Mouse (Mus musculus) thymus, postnatal 25 days (tissue): ENCODE results near the gene Ctps2.
A peak's percentile ranks its signal among the peaks of the same experiment; 100 is the strongest.

Experiments used
- DNase-seq: peaks from one replicate; pipeline ENCODE4 v3.0.0; 2022

The Ctps2 gene

DNA sequence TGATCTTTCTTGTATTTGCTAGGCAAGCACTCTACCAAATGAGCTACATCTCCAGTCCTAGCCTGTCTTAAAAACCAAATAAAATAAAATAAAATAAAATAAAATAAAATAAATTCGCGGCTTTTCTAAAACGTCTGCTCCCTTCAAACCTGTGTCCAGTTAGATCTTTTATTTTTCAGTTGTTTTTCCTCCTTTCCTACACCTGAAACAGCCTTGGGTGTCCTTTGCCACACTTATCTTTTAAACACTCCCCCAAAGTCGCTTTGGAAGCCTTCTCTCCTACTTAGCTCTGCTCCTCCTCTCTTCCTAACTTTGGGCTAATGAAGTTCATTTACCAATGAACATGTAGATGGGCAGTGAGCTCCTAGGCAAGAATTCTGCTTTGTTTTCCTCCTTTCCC lies at the start of gene Ctps2:
Gene Ctps2, plus strand, starts transcription at position 301 of the 400 bp plus-strand sequence.
- DNase-seq: no peak

DNA sequence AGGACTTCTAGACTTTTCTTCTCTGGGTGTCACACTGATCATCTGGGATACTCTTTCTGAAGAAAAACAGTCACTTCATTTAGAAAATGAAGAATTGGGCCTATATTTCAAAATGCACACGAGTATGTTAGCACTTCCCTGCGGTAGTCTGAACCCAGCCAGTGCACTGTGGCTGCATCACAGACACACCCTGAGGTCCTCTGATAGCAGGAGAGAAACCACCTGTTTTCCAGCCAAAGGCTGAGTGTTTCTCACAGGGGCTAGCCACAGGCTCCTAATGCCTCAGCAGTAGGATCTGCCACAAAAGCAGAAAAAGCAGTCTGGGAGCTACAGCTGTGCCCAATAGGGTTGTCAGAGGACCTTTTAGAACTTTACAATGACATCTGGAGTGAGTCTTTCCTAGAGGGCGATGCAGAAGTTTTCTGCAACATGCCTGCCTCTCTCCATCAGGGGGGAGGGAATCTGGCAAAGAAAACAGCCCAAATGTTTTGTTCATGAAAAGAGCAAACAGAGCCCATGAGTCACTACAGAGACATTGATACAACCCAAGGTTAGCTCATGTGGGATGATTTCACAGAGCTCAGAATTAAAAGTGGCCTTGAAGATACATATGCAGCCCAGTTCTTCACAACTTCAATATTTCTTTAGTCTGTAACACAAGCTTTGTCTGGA lies 32.6 kb upstream of the Ctps2 start:
- peak; percentile 5 for DNase-seq

DNA sequence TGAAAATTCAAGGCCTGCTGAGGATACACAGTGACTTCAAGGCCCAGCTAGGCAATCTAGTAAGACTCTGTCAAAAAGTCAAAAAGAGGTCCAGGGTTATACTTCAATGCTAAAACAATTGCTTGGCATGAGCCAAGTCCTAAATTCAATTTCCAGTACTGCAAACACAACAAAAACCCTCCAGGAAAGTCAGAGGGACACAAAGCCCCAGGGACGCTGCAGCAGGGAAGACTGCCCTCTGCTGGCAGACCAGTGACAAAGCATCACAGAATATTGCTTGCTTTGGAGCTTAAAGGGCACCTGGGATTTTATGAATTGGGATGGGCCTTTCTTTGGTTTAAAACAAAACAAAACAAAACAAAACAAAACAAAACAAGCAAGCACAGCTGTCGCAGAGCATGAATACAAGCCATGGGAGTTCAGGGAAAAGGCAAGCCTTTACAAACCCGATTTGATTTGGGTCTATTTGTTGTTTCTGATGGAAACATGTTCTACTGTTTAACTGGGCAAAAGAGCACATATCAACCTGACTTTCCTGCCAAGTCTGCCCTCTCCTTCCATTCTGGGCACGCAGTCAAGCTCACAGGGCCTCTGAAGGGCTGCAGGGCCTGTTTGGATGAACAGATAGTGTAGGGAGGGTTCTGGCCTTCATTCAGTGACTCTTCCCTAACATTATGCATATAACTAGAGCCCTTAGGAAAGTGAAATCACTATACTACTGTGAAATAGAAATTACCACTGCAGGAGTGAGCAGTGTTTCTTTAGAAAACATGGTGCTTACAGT lies 29.1 kb upstream of the Ctps2 start:
- peak; percentile 24 for DNase-seq

DNA sequence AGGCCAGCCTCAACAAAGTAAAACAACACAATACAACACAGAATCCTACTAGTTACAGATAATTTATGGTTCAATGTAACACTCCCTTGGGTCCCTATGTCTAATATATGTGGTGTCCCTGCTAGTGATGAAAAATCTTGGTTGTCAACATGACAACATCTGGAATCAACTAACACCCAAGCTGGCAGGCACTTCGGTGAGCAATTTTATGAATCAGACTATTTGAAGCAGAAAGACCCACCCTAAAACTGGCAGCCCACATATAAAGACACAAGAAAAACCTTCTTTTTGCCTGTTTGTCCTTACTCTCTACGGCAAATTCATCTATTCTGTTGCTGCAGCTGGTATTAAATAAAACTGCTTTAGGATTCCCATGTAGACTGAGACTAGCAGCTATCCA lies 27.3 kb upstream of the Ctps2 start:
- DNase-seq: no peak

DNA sequence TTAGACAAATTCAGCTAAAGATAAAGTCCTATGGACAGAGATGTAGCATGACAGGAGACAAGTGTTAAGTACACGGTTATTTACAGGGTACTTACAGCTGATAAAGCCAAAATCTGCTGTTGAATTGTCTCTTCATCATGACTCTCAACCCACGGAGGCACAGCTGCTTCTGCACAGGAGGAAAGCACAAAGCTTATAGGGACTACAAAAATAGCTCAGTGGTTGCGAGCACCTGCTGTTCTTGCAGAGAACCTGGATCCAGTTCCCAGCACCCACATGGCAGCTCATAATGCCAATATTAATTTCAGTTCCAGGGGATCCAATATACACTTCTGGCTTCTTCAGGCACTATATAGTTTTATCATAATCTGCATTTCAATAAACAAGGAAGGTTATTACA lies 22.8 kb upstream of the Ctps2 start:
- no peak for DNase-seq

DNA sequence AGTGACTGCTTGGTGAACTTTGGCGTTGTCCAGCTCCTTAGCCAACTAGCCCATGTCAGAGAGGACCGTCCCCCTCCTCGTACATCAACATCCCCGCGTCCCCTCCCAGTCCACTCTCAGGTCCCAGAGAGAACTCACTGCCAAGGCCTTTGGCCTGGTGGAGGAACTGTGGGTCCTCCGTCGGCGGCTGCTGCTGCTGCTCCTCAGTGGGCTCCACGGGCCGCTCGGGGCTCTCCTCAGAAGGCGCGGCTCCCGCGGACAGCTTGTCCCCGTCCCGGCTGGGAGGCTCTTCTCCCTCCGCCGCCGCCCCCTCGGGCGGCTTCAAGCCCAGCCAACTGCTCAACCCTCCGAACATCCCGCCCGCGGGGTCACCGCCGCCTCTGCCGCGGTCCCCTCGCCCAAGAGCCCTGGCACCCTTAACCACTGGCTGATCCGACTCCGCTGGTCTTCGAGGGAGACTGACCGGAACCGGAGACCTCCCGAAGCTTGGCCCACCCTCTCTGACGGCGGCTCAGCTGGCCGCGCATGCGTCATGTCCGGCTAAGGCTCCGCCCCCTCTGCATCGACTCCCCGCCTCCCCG lies 13.0 kb upstream of the Ctps2 start, which contains the start of gene Syap1:
Gene Syap1, minus strand, starts transcription at position 517 of the 581 bp plus-strand sequence.
- DNase-seq: peak; percentile 83

DNA sequence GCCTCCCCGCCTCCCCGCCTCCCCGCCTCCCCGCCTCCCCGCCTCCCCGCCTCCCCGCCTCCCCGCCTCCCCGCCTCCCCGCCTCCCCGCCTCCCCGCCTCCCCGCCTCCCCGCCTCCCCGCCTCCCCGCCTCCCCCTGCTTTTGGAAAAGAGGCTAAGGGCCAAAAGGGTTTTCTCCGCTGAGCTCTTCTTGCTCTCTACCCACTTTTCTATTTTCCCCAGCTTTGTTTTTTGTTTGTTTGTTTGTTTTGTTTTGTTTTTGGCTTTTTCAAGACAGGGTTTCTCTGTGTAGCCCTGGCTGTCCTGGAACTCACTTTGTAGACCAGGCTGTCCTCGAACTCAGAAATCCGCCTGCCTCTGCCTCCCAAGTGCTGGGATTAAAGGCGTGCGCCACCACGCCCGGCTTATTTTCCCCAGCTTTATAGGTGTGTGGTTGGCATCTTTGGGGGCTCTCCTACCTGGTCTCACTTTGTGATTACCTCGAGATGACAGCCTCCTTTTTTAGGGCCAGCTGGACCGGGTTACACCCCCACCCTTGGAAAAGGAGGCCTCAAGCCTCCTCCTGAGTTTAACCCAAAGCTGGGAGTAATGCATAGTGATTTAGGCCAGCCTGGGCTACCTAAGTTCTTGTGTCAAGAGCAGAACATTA lies 12.3 kb upstream of the Ctps2 start:
- DNase-seq: peak; percentile 5

DNA sequence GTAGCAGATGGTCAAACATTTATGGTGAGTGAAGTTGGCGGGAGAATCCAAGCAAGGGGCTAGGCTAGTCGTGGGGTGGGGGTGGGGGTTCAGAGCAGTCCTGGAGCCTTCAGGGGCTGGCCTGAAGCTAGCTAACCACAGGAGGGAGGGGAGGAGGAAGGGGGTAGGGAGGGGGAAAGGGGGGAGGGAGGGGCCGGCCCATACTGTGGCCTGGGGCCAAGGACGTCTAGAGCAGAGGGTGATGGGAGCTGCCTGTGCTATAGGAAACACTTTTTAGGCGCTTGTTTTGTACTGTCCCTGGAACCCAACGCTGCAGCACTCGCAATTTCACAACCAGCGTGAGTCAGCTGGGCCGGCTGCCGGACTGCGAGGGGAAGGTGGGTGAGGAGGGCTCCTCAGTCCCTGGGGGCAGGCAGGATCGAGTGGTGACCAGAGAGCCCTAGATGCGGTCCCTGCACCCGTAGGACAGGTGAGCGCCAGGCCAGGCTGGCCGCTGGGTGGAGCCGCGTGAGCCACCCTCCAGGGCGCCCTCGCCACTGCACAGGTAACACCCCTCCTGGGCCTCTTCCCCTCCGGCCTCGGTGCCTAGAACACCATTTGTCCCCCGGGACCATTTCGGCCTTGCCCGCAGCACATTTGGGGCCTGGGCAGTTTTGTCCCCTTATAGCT lies 467 bp downstream of the Ctps2 start:
- DNase-seq: no peak

DNA sequence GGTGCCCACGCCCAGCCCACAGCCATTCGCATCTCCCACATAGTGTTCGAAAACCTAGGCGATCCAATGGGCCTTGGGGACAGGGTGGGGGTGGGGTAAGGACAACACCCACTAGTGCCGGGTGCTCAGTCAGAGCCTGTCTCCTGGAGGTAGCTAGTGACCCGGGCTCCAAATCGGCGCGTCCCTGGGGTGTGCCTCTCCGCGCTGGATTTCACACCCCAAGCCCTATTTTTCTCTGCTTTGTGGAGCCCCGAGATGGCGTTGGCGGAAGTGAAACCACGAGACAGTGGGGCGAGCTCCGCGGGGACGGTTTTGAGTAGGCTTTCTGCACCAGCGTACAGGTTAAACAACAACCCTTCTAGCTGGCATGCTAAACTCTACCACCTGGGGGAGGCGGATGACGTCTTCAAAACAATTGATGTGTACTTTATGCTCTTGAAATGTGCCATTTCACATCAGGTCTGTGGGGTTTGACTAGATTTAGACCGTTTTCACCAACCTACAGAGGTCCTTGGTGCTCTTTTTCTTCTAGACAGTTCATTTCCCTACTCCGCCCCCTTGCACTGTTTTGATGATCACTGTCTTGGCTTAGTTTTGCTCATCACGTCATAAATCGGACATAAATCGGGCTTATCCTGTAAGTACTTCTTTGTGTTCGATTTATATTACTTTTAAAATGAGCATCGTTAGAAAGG lies 1.1 kb downstream of the Ctps2 start:
- DNase-seq: peak; percentile 78

DNA sequence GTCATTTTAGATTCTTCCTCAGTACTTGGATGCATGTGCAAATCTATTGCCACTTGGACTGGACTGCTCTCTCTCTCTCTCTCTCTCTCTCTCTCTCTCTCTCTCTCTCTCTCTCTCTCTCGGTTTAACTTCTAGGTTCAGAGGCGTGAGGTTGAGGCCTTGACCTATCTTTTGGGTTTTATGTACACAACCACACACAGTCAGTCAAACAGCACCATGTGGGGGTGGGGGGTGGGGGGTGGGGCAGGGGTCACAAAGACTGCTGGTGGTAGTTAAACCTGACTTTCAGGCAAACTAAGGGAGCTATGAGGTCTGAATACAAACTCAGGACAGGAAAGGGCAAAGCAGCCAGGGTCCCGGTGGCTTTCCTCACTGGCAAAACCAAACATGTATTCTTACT lies 6.5 kb downstream of the Ctps2 start:
- DNase-seq: no peak

DNA sequence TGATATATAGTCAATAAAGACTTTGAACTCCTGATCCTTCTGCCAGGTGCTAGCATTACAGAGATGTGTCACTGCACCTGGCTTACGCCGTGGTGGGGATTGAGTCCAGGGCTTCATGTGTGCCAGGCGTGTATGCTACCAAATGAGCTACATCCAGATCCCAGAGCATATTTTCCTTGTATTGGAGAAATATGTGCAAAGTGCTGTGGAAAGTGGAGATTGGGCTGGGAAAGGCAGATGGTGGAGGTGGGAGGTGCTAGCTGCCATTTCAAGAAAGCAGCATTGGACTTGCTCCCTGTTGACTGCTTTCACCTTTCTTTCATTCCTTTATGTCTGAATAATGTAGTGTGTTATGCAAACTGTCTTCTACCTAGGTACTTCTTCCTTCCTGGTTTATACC lies 12.6 kb downstream of the Ctps2 start:
- no peak for DNase-seq

DNA sequence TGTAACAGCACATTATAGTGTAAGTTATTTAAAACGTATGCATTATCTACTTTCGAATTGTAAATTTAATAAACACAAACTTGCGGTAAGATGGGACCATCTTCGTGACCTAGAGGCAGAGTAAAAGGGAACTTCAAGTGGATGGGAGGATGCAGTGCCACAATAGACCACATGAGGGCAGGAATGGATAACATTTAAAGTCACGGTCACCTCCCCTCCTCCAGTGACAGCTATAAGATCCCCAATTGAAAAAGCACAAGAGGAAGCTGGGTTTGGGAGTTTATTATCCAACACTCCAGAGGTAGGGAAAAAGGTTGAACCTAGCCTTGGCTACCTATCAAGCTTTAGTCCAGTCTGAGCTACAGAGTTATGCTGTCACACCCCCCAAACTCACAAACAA lies 14.7 kb downstream of the Ctps2 start:
- DNase-seq: peak; percentile 56

DNA sequence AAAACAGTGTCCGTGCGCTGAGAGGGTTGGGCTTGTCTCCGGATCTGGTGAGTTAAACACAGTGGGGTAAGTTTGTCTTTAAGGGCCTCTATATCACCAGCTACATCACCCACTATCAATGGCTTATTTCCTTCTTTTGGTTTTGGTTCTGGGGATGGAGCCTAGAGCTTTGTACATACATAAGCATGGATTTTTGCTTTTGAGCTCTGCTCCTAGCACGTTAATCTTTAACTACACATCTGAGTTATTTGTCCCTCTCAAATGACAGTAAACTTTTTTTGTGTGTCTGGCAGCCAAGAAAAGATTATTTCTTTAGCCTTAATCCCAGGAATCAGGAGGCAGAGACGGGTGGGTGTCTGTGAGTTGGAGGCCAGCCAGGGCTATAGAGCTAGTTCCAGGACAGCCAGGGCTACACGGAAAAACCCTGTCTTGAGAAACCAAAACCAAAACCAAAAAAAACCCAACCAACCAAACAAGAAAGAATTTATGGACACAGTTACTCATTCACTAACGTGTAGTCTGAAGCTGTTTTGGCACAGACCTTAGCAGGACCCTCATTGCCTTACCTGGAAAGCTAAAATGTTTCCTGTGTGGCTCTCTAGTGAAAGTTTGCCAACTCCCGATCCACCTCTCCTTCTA lies 20.6 kb downstream of the Ctps2 start:
- no peak for DNase-seq

DNA sequence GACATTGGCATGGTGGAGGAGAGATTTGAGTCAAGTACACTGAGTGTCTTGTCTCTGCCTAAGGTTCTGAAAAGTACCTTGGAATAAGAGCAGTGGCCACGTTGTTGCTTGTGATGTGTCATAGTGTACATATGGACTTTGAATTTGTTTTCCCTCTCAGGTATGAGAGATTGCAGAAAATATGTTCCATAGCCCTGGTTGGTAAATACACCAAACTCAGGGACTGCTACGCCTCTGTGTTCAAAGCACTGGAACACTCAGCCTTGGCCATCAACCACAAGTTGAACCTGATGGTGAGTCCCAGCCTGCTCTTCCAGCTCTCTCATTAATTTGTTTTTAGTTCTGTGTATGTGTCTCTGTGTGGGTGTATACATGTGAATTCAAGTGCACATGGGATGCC lies 30.4 kb downstream of the Ctps2 start:
- DNase-seq: no peak

DNA sequence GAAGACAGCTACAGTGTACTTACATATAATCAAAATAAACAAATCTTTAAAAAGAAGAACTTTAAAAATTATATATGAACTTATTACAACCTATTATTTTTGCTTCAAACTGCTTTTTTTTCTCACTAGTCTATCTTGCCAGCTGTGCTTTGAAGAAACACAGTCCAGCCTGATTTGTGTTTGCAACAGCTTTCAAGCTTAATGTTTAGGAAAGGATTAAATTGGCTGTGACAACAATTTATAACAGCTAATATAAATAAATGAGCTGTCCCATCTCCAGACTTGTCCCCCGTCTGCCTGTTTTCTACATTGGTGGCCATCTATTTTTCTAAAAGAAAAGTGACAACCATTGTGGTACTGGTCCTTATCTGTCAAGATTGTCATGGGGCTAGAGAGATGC lies 41.0 kb downstream of the Ctps2 start:
- no peak for DNase-seq

DNA sequence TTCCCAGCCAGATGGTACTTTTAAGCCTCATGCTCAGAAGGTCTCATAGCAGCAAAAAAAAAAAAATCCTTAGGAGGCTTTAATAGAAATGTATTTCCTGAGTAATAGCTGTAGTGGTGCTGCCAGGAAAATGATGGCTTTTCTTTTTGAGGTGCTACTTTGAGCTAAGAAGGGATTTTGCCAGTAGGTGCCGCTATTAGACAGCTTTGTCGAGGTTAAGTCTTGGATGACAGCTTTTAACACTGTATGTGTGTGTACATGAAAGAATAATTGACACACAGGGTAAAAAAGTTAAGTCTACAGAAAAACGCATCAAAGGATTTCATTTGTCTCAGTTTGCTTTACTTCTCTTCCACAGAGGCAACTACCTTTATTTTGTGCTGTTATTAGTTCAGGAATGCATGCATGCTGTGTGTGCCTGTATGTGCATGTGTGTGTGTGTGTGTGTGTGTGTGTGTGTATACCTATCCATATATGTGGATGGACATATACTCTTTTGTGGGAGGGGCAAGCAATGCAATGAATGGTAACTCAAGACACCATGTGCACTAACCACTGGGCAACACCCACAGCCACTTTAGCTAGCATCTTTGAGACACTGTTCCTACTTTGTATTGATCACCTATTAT lies 48.9 kb downstream of the Ctps2 start:
- peak; percentile 15 for DNase-seq

DNA sequence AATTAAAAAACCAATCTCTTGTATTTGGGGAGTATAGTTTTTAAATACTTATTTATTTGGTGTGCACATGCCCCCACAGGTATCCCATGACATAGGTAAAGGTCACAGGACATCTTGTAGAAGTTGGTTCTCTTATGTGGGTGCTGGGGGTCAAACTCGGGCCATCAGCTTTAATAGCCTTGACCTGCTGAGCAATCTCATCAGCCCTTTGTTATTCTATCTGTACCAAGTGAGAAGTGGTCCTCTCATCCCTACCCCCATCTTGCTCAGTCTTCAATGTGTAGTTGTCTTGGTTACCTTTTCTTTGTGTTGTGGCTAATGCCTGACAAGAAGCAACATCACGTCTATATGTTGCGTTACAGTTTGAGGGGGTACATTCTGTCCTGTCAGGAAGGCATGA lies 56.9 kb downstream of the Ctps2 start:
- DNase-seq: no peak

DNA sequence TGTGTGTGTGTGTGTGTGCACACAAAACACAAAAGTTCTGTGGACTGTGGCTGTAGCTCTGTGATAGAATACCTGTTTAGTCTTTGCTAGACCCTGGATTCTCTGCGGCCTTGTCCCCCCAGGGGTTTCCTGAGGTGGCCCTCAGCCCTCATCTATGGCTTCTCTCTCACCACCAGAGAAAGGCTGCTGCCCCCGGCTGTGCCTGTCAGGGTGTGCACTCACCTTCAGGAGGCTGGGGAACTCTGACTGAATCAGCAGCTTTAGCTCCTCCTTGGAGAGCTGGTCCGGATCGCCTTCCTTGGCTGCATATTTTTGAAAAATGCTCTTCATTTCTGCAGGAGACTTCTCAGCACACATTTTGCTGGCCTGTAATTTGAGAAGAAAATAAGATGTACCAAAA lies 62.8 kb downstream of the Ctps2 start:
- no peak for DNase-seq

DNA sequence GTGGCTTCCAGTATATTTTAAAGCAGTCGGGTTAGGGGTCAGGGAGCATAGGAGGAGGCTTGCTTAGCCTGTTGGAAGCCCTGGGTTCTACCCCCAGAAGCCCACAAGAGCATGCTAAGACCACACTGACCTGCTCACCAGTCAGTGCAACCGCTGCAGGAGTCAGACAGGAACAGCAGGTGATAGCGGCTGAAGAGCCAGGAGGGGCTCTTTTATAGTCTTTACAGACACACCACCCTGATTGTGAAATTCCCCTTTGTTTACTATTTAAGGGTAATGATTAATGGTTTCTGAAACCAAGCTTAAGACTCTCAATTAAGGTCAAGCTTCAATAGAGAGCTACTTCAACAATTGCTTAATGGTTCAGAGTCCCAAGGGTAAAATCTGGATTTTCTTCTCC lies 63.3 kb downstream of the Ctps2 start, which contains the start of gene S100g:
Gene S100g, minus strand, starts transcription at position 217 of the 400 bp plus-strand sequence.
- no peak for DNase-seq

DNA sequence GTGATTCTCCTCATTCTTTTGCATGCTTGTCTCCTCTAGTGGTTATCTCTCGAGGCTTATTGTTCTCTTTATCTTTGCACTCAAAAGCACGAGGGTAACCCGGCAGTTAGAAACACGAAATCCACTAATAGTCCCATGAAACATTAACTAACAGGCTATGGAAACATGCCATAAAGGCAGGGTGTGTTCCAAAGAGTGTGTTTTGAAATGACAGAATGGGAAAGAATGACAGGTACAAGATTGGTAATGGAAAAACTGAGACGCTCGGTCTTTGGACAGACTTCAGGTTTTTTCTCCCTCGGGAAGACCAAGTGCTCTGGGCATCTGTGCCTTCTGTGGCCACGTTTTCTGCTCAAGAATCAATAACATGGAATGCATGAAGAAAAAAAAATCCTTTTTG lies 66.4 kb downstream of the Ctps2 start:
- no peak for DNase-seq

DNA sequence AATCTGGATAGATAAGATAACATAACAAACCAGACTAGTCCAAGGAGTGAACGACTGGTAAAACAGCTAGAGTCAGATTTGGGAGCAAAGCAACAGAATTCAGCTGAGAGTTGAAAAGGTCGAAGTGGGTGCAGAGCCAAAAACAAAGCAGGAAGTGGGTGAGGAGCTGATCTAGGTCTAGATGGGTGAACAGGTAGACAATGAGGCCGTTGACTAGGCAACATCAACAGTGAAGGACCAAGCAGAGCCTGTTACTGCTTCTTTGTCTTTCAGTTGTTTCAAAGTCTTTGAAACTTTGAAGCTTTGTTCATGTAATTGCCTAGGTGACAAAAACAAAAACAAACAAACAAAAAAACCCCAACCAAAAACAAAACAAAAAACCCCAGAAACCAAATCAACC lies 75.2 kb downstream of the Ctps2 start:
- DNase-seq: no peak
